Mouse (Mus musculus) spleen, postnatal 4 days (tissue): ENCODE data around the gene Il20ra.
A peak's percentile ranks its signal among the peaks of the same experiment; 100 is the strongest.
"Not testable (repeated sequence)": the region's sequence is repeated elsewhere in the genome, so short reads cannot be mapped to it uniquely, and the experiment has no call there.

Source experiments
- DNase-seq, 2 experiments: peaks; one replicate each; pipeline ENCODE4 v3.0.0; 2022; ENCODE audit warnings: low spot score in 2 of 2

Il20ra gene

GRCm38 (mm10) chr10:19712421-19712836 is at the start of gene Il20ra:
Il20ra (plus strand) TSS chr10:19712570.
- peak; percentile 56 to 78 for DNase-seq

DNA sequence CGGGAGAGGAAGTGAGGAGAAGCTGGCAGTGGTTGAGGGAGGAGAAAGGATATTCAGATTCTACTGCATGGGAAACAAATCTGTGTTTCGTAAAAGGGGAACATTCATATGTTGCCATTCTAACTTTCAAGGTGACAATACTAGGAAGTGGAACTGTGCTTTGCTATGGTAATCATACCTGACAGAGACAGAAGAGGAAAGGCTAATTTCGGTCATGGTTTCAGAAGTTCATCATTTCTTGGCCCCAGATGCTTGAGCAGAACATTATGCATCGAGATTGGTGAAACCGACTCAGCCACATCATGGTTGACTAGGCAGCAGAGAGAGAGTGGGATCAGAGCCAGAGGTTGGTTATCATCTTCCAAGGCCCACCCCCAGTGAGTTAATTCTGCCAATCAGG is 43.4 kb upstream of the Il20ra start:
- no peak for DNase-seq

DNA sequence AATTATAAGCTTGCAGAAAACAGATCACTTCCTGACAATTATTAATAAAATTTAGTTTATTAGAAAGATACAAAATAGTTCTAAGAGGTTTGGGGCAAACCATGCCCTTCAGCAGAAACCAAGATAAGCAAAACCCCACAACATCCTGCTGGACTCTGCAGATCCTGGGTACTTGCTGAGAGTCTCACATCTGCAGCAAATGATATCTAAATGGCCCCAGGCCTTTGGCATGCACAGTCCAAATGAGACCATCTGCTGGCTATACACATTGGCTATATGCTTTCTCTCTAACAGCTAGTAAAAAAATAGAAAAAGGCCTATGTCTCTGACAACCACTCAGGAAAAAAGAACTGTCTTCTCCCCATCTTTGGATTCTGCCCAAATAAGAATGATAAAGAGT is 40.4 kb upstream of the Il20ra start:
- DNase-seq = no peak

- DNase-seq = no peak
Observed at GRCm38 (mm10) chr10:19673146-19673545, 39.2 kb upstream of the Il20ra start.

- DNase-seq = no peak
Observed at GRCm38 (mm10) chr10:19687686-19688085, 24.7 kb upstream of the Il20ra start.

- peak in 1 of 2 experiments; percentile 61 for DNase-seq
Observed at GRCm38 (mm10) chr10:19691287-19691686, 21.1 kb upstream of the Il20ra start.

DNA sequence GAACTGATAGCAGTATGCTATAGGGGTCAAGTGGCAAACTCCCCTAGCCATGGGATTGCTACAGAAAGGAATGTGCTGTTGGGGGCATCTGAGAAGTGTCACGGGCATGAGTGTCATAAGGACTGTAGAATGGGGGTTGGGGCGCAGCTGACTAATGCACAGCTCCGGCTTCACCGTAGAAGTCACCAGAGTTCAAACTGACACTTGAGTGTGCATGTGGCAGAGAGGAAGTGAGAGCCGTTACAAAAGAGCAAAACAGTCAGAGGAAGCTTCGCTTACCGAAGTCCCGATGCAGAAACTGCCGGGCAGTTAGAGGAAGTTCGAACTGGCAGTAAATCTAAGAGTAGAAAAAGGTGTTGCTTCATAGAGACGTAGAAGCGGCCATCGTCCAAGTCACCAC is 20.6 kb upstream of the Il20ra start:
- peak; percentile 65 to 76 for DNase-seq

DNA sequence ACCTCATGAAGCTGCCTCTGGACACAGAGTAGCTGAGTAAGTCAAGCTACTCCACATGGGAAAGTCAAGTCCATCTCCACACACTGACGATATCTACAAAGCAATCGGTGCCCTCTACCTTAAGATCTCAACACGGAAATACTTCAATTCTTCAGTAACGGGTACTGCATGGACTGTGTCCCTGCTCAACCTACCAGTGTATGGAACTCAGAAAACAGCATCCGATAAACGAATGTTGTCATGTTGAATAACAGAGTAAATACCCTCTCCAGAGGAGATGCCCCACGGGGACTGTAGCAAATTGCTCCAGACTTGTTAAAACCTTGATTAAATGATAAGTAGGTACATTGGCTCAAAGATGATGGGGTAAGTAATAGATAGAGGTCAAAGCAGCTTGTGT is 20.0 kb upstream of the Il20ra start:
- DNase-seq = peak in 1 of 2 experiments; percentile 60

- DNase-seq = peak; percentile 58 to 74
Observed at GRCm38 (mm10) chr10:19692988-19693387, 19.4 kb upstream of the Il20ra start.

DNA sequence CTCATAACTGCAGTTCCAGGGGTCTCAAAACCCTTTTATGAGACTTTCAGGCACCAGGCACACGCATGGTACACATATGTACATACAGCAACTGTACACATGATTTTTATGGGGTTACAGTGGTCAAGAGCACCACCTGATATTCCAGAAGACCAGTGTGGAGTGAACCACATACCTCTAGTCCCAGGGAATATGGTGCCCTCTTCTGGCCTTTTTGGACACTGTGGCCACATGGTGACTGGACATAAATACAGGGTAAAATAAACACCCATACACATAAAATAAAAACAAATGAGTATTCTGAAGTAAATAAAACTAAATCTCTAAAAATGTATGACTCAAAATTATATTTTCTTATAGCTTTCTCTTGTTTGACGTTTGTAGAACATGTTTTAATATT is 18.7 kb upstream of the Il20ra start:
- DNase-seq = no peak

GRCm38 (mm10) chr10:19699331-19699730 is 13.0 kb upstream of the Il20ra start:
- no peak for DNase-seq

DNA sequence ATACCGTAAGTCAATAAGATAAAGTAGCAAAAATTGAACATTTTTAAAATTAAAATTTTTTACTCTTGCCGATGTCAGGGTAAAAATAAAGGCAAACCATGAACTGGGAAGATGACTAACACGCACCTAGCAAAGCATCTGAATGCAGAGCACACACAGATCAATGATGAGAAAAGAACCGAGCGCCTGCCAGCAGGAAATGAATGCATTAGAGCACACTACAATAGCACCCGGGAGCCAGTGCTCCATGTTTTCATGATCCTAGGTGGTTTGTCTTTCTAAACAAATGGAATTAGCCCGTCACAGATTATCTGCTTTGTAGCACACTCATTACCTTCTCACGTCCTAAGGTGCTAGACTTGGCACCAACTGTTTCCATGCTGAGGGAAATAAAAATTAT is 7.9 kb upstream of the Il20ra start:
- DNase-seq = no peak

GRCm38 (mm10) chr10:19707768-19708167 is 4.6 kb upstream of the Il20ra start:
- no peak for DNase-seq

DNA sequence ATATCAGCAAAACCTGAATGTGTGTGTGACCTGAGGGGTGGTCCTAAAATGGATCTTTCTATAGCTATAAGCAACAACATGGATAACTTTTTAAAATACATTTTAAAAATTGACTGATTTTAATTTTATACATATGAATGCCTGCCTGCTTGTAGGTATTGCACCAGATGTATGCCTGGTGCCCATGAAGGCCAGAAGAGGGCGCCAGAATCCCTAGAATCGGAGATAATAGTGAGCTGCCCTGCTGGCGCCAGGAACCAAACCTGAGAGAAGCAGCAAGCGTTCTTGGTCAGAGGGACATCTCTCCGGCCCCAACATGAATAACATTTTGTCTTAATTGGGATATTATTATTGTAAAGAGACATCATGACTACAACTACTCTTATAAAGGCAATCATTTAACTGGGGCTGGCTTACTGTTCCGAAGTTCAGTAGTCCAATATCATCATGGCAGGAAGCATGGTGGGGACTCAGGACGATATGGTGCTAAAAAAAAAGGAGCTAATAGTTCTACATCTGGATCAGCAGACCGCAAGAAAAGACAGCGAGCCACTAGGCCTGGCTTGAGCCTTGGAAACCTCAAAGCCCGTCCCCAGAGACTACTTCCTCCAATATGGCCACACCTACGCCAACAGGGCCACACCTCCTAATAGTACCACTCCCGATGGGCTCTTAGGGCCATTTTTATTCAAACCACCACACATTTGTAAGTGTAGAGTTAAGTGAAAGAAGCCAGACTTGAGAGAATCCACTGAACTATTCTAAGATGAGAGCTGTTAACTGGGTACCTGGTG is 3.9 kb upstream of the Il20ra start:
- DNase-seq = no peak

- DNase-seq = no peak
Observed at GRCm38 (mm10) chr10:19711020-19711419, 1.4 kb upstream of the Il20ra start.

- peak in 1 of 2 experiments; percentile 43 for DNase-seq
Observed at GRCm38 (mm10) chr10:19711551-19712171, 709 bp upstream of the Il20ra start.

DNA sequence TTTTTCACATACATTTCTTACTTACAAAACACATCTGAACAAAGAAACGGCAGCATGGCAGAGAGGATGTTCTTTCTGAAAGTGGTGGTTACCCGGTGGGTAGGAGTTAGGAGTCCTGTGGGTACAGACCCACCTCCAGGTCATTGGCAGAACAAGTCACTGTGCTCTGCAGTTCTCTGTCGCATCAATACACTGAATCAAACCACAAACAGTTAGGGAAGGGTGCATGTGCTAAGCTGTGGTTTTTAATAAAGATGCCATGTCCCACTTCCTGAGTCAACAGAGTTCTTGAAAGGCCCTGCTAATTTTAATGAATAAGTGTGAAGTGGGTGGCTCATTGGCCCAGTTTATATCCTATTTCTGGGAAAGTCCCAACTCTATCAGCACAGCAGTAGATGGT is 6.3 kb downstream of the Il20ra start:
- peak in 1 of 2 experiments; percentile 25 for DNase-seq

DNA sequence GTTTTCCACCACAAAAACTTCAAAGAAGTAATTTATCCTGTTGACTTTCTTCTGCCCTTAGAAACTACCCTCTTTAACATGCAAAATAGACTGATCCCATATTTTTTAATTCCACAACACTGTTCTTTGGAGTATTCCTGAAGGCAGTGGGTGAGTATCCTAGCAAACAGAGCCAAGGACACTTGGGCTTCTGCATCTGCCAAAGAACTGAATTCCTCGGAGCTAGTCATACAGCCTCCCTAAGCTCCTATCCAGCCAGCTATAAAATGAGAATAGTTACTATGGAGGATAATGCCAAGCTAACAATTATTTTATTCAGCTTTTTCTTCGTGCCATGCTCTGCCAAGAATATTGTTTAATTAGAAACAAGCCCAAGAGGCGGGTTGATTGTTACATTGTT is 9.9 kb downstream of the Il20ra start:
- DNase-seq = no peak

DNA sequence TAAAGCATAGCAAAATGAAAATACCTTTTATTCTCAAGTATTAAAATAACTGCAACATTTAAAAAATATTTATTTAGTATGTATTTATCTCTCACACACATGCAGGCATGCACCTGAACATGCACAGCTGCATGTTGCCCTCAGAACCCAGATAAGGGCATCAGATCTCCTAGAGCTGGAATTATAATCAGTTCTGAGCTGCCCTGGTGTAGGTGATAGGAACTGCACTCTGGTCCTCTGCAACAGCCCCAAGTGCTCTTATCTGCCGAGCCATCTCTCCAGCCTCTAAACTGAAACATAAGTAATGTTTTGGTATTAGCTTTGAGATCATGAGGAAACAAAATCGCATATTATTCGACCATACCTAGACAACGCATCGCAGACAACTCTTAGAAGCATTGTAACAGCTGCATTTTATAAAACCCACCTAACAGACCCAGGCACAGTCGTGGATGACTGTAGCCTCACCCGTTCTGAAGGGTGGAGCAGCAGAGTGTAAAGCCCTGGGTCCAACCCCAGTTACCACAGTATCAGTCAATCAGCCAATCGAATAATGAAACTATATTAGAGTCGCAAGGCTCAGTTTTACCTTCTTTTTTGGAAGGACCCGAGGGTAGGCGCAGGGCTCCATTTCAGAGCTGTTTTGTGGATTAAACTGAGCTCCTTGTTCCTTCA is 11.9 kb downstream of the Il20ra start:
- DNase-seq = no peak

GRCm38 (mm10) chr10:19738442-19738841 is 26.1 kb downstream of the Il20ra start:
- not testable (repeated sequence) for DNase-seq

DNA sequence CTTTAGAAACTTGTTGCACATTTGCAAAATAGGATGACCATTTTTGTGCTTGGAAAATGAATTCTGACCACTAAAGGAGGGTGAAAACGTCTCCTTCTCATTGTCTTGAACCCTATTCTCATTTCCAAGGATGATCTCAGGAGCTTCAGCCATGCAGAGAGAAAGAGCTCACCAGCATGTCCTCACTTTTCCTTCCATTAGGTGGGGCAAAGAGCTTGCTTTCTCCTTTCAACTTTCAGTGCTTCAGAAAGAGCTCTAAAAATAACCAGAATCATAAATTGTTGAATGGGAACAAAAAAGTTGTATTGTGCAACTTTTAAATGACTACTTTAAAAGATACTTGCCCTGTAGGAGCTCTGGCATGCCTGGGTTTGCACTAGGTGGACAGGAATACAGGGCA is 33.3 kb downstream of the Il20ra start:
- no peak for DNase-seq

DNA sequence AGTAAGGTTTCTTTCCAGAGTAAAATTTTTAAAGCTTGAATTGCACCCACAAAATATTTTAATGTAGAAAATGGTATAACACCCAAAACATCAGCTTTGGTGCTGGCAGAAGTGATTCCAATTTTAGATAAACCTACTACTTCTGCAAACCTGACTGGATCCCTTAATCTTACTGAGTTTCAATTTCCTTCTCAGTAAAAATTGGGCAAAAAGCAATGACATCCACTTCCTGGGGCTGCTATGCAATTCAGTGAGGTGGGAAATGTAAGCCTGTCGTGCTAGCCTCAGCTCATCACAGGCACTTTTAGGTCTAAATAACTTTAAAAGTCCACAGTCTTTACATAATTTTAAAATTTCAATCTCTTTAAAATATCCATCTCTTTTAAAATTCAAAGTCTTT is 33.8 kb downstream of the Il20ra start:
- no peak for DNase-seq

DNA sequence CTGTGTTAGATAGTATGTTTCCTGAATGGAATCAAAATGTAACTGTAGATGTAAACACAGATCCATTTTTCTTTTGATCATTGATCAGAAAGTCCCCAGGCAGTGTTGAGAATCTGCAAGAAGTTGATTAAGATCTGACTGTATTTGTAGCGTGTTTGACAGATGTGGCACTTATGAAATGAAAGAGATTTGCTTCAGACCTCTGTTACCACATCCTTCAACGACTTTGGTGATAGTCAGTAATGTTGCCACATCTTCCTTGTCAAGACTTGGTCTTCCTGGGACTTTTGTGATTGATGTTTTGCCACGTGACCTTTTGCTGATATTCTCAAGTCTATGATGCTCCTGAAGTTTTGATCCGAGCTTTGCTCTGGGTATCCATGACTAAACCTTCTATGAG is 35.3 kb downstream of the Il20ra start:
- no peak for DNase-seq
